Mouse (Mus musculus): ENCODE measurements around the gene Zfyve28. TPM values are rescaled to one million over a fixed set of nuclear protein-coding genes. Genes with fewer than 3 reads are reported as not detected.

The Zfyve28 gene
- total RNA-seq, 1 experiment from 2014 or later, result not detected

DNA sequence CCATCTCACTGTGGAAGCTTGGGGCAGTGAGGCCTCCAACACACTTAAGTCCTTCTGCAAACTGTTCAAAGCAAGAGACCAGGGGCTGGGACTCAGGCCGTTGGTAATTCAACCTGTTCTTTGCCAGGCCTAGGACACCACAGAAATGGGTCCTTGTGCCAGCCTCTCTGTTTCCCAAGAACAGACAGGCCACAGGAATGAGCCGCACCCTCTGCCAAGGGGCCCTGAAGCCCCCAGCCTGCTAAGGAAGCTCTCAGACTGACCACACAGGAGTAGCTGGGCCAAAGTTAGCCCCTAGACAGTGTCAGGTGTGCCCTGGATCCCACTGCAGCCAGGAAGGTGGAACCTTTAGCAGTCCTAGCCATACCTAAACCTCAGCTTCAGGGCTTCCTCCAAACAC is 101.9 kb downstream of the Zfyve28 start:
- ATAC-seq (replicated peaks; ENCODE audit: low read depth, poor library complexity, severe bottlenecking), result no peak

- no peak for ATAC-seq (replicated peaks; ENCODE audit: low read depth, poor library complexity, severe bottlenecking)
Observed at GRCm38 (mm10) chr5:34185791-34186190, 102.5 kb downstream of the Zfyve28 start.

- ATAC-seq (replicated peaks; ENCODE audit: low read depth, poor library complexity, severe bottlenecking), result no peak
Observed at GRCm38 (mm10) chr5:34185051-34185580, 103.1 kb downstream of the Zfyve28 start.

- no peak for ATAC-seq (replicated peaks; ENCODE audit: low read depth, poor library complexity, severe bottlenecking)
Observed at GRCm38 (mm10) chr5:34183976-34184375, 104.3 kb downstream of the Zfyve28 start.

DNA sequence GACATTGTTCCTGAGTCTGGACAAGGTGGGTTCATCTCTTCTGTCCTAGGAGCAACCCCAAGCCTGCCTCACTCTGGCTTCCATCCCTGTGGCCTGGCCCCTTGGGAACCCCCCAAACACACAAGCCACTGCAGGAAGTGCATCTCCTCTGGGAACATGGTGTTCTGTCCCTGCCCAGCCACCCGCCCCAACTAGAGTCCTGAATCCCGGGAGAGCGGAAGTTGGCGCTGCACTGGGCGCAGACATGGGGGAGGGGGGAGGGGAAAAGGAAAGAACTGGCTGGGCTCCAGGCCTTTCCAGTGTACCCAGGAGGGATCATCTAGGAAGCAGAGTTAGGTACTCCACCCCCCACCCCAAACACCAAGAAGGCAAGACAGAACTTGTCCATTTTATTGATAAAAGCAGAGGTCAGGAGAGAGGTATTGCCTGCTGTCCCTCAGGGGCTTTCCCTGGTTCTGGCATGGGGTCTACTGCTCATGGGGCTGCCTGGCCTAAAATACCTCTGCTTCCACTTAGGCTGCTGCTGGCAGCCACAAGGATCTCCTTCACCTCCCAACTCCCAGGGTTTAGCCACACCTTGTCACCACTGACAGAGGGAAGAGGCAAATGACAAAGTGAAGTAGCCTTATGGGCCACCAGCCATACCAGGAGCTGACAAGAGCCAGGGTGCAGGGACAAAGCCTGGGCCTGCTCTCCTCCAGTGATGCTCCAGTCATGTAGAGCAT is 104.9 kb downstream of the Zfyve28 start:
- no peak for ATAC-seq (replicated peaks; ENCODE audit: low read depth, poor library complexity, severe bottlenecking)

DNA sequence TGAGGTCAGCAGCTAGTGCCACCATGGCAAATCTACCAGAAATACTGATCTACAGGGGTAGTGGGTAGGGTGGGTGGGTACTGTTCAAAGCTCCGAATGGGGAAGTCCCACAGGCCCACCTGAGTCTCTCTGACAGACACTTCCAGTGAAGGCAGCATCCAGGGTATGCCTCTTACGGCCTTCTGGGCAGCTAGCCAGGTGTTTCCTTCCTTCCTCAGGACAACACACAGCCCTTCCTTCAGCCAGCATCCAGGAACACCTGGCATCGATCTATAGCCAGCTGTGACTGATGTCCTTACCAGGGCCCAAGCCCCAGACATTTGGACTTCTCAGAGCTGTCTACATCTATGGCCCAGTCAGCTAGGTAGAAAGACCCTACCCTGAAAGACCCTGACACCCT is 105.8 kb downstream of the Zfyve28 start:
- no peak for ATAC-seq (replicated peaks; ENCODE audit: low read depth, poor library complexity, severe bottlenecking)

DNA sequence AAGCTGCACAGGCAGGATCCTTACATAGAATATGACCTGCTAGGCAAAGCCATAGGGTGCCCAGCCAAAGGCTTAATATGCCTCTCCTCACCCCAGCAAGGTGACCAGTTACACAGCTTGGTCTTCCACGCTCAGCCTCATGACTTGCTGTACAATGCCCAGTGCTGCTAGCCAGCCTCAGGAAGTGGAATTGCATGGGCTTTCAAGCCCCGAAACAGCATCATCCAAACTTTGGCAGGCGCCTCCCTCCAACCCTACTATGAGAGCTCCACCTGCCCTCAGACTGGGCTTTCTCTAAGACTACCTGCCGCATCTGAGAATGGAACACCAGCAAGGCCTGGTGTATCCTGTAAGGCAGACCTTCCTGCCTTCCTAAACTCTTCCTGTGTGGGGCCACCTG is 110.4 kb downstream of the Zfyve28 start:
- no peak for ATAC-seq (replicated peaks; ENCODE audit: low read depth, poor library complexity, severe bottlenecking)

DNA sequence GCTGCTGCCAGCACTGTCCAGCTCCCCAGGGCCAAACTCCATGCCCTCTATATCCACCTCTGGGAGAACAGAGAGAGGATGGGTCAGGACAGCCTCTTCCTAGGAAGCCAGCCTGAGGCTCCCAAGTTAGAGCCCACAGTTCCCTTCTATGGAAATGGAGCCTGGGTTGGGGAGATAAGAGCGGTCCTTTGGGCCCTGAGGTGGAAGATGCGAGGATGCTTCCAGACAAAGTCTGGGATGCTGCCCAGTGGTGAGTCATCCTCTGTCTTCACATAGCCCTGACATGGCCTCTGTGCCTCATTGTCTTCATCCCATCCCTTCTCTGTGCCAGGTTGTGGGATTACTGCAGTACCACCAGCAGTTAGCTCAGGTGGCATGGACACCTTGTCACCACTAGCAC is 111.2 kb downstream of the Zfyve28 start:
- ATAC-seq (replicated peaks; ENCODE audit: low read depth, poor library complexity, severe bottlenecking), result no peak

- ATAC-seq (replicated peaks; ENCODE audit: low read depth, poor library complexity, severe bottlenecking), result no peak
Observed at GRCm38 (mm10) chr5:34176691-34177090, 111.6 kb downstream of the Zfyve28 start.

GRCm38 (mm10) chr5:34175403-34175694 is 112.9 kb downstream of the Zfyve28 start:
- no peak for ATAC-seq (replicated peaks; ENCODE audit: low read depth, poor library complexity, severe bottlenecking)

- ATAC-seq (replicated peaks; ENCODE audit: low read depth, poor library complexity, severe bottlenecking), result no peak
Observed at GRCm38 (mm10) chr5:34174550-34175402, 113.5 kb downstream of the Zfyve28 start.

DNA sequence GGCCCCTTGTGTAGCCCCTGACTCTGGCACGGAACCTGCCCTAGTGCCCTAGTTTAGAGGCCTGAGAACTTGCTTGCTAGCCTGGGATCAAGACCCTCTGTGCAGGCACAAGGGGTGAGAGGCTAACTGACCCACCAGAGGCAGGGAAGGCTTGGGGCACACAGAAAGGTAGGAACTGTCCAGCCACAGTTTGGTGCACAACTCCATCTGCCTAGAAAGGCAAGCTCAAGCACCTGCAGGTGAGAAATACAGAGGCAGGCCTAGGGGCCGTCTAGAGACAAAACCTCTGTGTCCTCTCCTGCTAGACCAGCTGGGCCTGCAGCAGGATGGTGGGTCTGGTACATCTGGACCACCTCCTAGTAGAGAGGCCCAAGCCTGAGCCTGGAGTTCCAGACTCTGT is 114.2 kb downstream of the Zfyve28 start:
- ATAC-seq (replicated peaks; ENCODE audit: low read depth, poor library complexity, severe bottlenecking), result no peak

DNA sequence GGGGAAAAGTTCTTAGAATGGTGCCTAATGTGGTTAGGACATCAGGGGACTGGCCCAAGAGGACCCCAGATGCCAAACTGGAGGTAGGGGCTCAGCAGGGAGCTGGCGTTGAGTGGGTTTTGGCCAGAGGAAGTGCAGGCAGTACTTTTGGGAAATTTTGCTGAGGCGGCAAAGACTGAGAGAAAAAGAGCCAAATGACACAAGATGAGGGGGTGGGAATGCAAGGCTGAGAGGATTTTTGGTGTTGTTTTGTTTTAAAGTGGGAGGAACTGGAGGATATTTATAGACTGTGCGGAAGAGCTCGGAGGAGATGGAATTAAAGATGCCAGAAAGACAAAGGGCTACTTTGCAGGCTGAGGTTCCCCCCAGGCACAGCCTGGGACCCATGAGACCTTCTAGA is 117.5 kb downstream of the Zfyve28 start:
- no peak for ATAC-seq (replicated peaks; ENCODE audit: low read depth, poor library complexity, severe bottlenecking)

GRCm38 (mm10) chr5:34169954-34170353 is 118.3 kb downstream of the Zfyve28 start:
- no peak for ATAC-seq (replicated peaks; ENCODE audit: low read depth, poor library complexity, severe bottlenecking)

- ATAC-seq (replicated peaks; ENCODE audit: low read depth, poor library complexity, severe bottlenecking), result peak; percentile 95
Observed at GRCm38 (mm10) chr5:34168950-34169891, 119.0 kb downstream of the Zfyve28 start, which contains the start of the genes Poln and Haus3. Gene Poln, minus strand, starts transcription at chr5:34169448. Gene Haus3, minus strand, starts transcription at chr5:34169527.

- ATAC-seq (replicated peaks; ENCODE audit: low read depth, poor library complexity, severe bottlenecking), result no peak
Observed at GRCm38 (mm10) chr5:34167857-34168256, 120.4 kb downstream of the Zfyve28 start.

DNA sequence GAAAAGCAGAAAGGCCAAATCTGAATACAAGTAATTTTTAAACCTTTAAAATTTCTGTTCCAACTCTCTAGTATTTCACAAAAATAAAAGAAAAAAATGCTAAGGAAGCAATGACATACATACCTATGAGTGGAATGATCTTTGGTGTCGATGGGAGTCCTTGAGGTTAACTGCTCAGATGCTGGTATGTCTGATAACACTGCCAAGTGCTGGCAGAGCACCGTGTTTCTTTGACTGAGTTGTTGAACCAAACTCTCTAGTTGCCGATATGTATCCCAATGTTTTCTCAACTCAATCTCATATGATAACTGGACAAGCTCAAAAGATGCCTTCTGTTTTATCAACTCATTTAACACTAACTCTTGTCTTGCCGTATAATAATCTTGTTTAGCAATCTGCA is 122.5 kb downstream of the Zfyve28 start:
- ATAC-seq (replicated peaks; ENCODE audit: low read depth, poor library complexity, severe bottlenecking), result no peak

- ATAC-seq (replicated peaks; ENCODE audit: low read depth, poor library complexity, severe bottlenecking), result no peak
Observed at GRCm38 (mm10) chr5:34148476-34148875, 139.8 kb downstream of the Zfyve28 start.

DNA sequence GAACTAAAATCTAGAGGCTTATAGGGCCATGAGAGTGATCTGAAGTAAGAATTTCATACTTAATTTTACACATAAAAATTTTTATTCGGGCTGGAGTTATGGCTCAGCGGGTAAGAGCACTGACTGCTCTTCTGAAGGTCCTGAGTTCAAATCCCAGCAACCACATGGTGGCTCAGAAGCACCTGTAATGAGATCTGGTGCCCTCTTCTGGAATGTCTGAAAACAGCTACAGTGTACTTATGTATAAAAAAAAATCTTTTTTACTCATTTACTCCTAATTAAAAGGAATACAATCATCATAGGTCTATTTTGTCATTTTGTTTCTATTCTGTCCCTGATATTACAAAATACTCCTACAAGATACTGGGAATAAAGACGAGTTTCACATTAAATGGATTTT is 140.7 kb downstream of the Zfyve28 start:
- ATAC-seq (replicated peaks; ENCODE audit: low read depth, poor library complexity, severe bottlenecking), result no peak

Measured in common myeloid progenitor, adult 5-6 weeks (primary cell).